Mouse (Mus musculus): Measurements from ENCODE around the gene Trio. TPM values are rescaled to one million over a fixed set of nuclear protein-coding genes. Genes with fewer than 3 reads are reported as not detected.

The Trio gene
- total RNA-seq, 1 experiment from 2014 or later, result 24.6 TPM

DNA sequence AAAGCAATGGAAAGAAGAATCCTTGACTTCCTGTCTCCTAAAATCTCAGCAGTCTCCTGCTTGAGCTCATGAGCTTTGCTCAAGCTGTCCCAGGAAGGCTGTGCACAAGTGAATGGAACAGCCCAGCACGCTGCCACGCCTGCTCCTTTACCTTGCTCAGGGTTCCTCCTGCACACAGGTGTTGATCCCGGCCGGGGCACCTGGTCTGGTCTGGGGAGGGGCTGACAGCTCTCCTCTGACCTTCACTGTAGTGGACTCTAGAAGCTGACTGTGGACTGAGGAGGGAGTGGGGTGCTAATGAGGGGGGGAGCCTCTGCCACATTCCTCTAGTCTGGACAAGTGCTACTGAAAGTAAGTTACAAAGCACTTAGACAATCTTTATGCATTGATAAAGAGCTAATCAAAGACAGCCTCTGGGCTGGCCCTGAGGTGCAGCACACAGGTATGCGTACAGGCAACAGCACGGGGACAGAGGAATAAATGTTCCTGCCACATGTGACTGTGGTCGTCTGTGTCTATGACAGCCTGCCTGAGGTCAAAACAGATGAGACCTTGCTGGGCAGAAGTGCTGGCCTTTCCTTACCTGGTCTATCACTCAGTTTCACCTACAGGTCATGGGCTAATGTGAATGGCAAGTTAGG, 167.3 kb downstream of the Trio start:
- ATAC-seq (replicated peaks in 1 of 2; ENCODE audit: insufficient read depth in 1 of 2, low FRiP score in 2 of 2, low TSS enrichment in 1 of 2, low read depth in 1 of 2, poor library complexity in 2 of 2, severe bottlenecking in 2 of 2), result no peak

DNA sequence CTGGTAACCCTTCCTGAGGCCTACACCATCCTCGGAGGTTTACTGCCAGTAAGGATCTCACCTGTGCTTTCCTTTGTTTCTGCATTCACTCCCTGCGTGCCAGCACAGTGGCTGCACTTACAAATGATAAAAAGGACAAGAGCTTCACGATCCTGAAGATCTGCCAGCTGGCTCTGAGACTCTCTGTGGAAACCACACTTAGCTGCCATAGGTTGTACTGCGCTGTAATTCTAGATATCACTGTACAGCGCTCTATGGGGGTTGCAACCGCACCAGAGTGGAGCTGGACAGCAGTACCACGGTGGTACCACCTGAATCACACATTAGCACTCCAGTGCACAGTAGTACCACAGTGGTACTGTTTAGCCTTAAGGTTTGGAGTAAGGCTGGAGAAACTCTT, 168.4 kb downstream of the Trio start:
- ATAC-seq (replicated peaks in 1 of 2; ENCODE audit: insufficient read depth in 1 of 2, low FRiP score in 2 of 2, low TSS enrichment in 1 of 2, low read depth in 1 of 2, poor library complexity in 2 of 2, severe bottlenecking in 2 of 2), result no peak

DNA sequence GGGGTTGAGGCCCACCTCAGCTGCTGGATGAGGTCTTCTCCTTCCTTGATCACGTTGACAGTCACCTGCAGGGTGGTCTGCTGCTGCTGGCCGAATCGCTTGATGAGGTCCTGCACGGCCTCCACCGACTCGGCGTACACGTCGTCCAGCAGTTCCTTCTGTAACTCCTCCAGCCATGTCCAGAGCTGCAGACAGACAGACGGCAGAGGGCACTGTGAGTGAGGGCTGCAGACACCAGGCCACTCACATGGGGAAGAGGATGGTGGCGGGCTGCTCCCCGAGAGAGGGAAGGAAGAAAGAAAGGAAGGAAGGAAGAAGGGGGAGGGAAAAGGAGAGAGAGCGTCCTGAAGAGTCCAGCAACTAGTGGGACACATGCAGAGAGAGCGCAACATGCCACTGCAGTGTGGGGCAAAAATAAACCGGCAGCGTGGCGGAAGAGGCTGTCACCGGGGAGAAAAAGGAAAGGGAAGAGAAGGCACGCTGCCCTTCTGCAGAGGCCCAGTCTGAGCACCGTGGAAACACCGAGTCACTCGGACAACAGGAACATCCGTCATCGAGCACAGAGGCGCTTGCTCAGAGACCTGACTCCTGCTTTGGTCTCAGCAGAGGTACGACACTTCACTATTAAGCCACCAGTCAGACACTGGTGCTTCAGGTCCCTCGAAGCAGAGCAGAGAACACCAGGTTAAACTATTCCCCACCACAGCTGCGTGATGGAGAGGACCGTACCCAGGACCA, 169.4 kb downstream of the Trio start:
- ATAC-seq (replicated peaks in 1 of 2; ENCODE audit: insufficient read depth in 1 of 2, low FRiP score in 2 of 2, low TSS enrichment in 1 of 2, low read depth in 1 of 2, poor library complexity in 2 of 2, severe bottlenecking in 2 of 2), result peak; percentile 70 to 82

DNA sequence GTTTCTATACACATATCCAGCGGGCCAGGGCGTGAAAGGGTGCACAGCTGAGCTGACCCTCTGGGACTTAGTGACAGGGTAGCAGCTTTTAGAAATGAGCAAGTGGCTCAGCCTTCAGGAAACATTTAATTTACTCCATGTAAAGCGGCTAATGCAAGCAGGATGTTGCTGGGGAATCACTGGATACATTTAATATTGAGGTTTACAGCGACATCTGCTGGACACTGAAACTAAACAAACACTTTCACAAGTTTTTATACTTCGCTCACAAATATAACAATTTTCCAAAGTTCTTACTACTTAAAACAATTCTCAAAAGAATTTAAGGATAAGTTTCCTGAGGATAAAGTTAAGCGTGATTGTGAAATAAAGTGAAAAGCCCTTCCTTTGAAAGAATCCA, 174.3 kb downstream of the Trio start:
- no peak for ATAC-seq (replicated peaks in 1 of 2; ENCODE audit: insufficient read depth in 1 of 2, low FRiP score in 2 of 2, low TSS enrichment in 1 of 2, low read depth in 1 of 2, poor library complexity in 2 of 2, severe bottlenecking in 2 of 2)

DNA sequence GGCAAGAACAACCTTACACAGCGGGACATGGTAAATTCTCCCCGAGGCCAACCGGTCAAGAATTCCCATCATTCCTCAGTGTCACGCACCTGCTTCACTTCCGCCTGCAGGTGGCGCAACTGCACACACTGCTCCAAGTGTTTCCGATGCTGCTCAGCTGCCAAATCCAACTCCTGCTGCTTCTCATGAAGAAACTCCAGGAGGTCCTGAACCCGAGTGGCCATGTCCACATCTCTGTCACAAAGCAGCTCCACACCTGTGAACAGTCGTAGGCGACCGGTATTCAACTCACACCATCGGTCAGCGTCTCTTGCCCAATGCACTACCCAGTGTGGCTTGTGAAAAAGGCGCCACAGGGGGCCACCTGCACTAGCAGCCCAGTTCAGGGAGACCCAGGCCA, 174.7 kb downstream of the Trio start:
- ATAC-seq (replicated peaks in 1 of 2; ENCODE audit: insufficient read depth in 1 of 2, low FRiP score in 2 of 2, low TSS enrichment in 1 of 2, low read depth in 1 of 2, poor library complexity in 2 of 2, severe bottlenecking in 2 of 2), result no peak

DNA sequence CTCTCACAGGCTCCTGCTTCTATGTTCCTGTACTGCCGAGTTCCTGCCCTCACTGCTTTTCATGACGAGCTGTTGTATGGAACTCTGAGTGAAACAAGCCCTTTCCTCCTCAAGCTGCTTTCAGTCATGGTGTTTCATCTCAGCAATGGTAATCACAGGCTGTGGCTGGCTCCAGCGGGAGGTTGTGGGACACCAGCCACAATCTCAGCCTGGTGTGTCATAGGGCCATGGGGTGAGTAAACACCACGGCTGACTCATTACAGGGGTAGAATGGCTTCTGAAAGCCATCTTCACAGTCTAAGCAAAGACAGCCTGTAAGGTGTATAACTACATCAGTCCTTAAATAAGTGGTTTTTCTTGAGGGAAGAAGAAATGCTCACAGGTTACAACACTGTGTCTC, 175.7 kb downstream of the Trio start:
- no peak for ATAC-seq (replicated peaks in 1 of 2; ENCODE audit: insufficient read depth in 1 of 2, low FRiP score in 2 of 2, low TSS enrichment in 1 of 2, low read depth in 1 of 2, poor library complexity in 2 of 2, severe bottlenecking in 2 of 2)

DNA sequence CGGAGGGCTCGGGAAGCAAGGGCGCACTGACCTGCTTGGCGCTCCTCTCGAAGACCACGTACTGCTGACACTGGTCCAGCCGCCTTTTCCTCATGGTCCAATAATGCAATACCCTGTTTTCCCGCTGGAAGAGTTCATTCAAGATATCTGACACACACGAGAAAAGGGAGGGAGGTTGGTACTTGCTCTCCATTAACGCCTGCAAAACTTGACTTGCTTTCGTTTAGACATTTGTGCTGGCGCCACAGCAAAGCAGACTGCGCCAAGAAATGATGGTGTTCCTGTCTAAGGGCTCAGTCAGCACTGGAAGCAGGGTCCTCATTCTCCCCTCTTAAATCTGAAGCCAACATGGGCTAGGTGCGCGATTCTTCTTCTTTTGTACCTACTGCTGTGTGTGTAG, 184.0 kb downstream of the Trio start:
- no peak for ATAC-seq (replicated peaks in 1 of 2; ENCODE audit: insufficient read depth in 1 of 2, low FRiP score in 2 of 2, low TSS enrichment in 1 of 2, low read depth in 1 of 2, poor library complexity in 2 of 2, severe bottlenecking in 2 of 2)

DNA sequence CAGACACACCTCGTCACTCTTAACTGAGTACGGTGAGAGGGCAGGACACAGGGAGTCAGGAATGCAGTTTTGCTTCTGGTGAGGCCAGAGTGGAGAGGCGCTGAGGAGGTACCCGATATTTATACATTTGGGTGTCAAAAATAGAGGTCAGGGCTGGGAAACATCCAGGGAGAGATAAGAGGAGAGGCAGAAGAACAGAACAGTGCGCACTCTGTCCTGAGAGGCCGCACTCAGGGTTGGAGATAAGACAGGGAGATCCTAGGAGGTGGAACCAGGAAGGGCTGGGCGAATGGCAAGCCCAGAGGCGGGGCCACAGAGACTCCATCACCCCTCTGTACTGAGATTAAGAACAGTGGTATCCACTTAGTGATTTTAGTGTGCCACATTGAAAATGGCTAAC, 185.1 kb downstream of the Trio start:
- no peak; a peak in 1 of 4 replicates for ATAC-seq (replicated peaks in 1 of 2; ENCODE audit: insufficient read depth in 1 of 2, low FRiP score in 2 of 2, low TSS enrichment in 1 of 2, low read depth in 1 of 2, poor library complexity in 2 of 2, severe bottlenecking in 2 of 2)

DNA sequence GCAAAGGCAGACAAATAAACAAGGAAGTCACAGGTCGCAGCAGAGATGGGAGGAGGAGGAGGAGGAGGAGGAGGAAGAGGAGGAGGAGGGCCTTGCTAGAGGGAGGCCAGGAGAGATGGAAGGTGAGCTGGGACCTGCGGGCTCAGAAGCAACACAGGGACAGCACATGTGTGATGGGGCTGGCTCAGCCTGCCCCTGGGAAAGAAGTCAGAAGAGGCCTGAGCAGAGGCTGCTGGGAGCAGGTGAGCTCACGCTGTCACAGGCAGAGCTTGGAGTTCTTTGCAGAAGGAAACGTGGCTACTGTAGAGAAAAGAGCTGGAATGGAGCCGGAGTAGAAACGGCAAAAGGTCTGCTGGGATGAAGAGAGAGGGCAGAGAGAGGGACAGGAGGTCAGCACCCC, 185.5 kb downstream of the Trio start:
- no peak for ATAC-seq (replicated peaks in 1 of 2; ENCODE audit: insufficient read depth in 1 of 2, low FRiP score in 2 of 2, low TSS enrichment in 1 of 2, low read depth in 1 of 2, poor library complexity in 2 of 2, severe bottlenecking in 2 of 2)

DNA sequence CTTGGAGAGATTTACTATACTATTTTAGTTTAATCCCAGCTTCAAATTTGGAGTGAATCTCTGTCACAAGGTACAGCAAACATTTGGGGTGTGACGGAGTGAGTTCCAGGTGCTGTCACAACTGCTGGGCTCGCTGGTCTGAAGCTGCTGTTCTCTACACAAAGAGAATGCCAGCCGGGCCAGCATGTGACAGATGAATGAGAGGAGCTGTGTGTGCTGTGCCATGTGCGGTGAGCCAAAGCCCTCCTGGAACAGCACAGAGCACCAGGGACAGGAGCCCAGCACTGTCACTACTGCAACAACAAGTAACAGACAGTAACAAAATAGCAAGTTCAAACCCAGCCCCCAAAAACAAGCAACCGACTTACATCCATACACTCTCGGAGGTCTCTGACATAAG, 194.0 kb downstream of the Trio start:
- no peak for ATAC-seq (replicated peaks in 1 of 2; ENCODE audit: insufficient read depth in 1 of 2, low FRiP score in 2 of 2, low TSS enrichment in 1 of 2, low read depth in 1 of 2, poor library complexity in 2 of 2, severe bottlenecking in 2 of 2)

DNA sequence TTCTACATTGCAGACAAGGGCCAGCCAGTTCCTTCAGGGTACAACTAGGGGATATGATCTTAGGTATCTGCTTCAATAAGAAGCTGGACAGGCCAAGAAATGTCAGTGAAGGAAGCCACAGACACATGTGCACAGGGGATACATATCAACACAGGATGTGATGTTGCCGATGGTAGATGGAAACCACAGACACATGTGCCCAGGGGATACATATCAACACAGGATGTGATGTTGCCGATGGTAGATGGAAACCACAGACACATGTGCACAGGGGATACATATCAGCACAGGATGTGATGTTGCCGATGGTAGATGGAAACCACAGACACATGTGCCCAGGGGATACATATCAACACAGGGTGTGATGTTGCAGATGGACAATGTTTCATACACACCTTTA, 197.8 kb downstream of the Trio start:
- ATAC-seq (replicated peaks in 1 of 2; ENCODE audit: insufficient read depth in 1 of 2, low FRiP score in 2 of 2, low TSS enrichment in 1 of 2, low read depth in 1 of 2, poor library complexity in 2 of 2, severe bottlenecking in 2 of 2), result peak; percentile 97 to 99

DNA sequence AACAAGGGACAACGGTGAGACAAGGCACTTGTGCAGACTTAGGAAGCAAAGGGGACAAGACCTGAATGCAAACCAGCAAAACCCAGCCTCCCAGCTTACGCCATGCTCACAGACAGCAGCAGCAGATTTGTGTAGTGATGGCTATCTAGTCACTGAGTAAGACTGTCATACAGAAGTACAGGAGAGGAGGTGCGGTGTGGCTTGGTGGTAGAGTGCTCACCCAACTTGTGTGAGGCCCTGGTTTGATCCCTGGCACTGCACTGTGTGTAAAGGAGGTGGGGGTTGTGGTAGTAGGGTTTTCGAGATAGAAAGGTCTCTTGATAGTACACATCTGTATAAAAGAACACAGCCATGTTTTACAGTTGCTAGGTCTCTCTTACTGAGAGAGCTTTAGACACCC, 198.8 kb downstream of the Trio start:
- no peak for ATAC-seq (replicated peaks in 1 of 2; ENCODE audit: insufficient read depth in 1 of 2, low FRiP score in 2 of 2, low TSS enrichment in 1 of 2, low read depth in 1 of 2, poor library complexity in 2 of 2, severe bottlenecking in 2 of 2)

DNA sequence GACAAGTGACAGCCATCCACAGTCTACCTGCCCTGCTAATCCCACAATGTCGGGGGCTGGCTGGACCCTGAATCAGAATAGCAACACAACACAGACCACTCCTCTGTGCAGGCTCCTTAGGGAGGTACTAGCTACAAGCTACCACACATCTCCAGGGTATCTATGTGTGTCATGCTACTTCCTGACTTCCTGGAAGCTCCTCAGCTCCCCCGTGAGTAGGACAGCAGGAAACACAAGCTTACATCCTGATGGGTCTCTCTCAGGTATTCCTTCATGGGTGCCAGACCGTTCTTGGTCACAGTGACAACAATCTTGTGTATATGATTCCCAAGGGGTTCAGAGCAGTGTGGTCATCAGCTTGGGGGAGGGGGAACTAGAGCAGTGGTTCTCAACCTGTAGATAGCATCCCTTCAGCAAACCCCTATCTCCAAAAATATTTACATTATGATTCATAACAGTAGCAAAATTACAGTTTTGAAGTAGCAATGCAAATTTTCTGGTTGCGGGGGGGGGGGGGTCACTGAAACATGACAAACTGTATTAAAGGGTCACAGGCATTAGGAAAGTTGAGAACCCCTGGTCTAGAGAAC, 199.5 kb downstream of the Trio start:
- ATAC-seq (replicated peaks in 1 of 2; ENCODE audit: insufficient read depth in 1 of 2, low FRiP score in 2 of 2, low TSS enrichment in 1 of 2, low read depth in 1 of 2, poor library complexity in 2 of 2, severe bottlenecking in 2 of 2), result no peak

DNA sequence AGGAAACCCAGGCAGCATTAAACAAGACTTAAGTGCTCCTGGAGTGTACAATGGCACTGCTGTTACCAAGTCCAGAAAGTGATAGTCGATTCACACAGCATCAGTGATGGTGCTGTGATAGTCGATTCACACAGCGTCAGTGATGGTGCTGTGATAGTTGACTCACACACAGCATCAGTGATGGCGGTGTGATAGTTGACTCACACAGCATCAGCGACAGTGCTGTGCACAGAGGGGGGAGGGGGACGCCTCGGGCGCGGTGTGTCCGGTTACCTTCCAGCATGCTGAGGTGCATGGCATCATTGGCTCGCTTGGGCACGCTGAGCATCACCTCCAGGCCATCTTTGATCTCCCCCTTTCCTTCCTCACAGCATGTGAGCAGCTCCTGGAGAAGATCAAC, 200.3 kb downstream of the Trio start:
- no peak for ATAC-seq (replicated peaks in 1 of 2; ENCODE audit: insufficient read depth in 1 of 2, low FRiP score in 2 of 2, low TSS enrichment in 1 of 2, low read depth in 1 of 2, poor library complexity in 2 of 2, severe bottlenecking in 2 of 2)

DNA sequence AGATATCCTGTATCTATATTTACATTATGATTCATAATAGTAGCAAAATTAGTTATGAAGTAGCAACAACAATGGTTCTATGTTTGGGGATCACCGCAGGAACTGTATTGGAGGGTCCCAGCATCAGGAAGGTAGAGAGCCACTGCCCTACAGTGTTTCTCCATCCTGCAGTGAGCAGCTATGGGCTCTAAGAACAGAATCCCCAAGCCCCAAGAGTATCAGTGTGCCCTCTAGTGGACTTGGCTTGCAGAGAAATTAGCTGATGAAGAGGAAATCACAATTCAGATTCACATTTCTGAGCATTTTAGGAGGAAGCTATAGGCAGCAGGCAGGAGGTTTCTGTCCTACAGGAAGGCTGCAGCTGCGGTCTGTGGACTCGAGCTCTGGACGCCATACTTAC, 202.1 kb downstream of the Trio start:
- ATAC-seq (replicated peaks in 1 of 2; ENCODE audit: insufficient read depth in 1 of 2, low FRiP score in 2 of 2, low TSS enrichment in 1 of 2, low read depth in 1 of 2, poor library complexity in 2 of 2, severe bottlenecking in 2 of 2), result no peak

DNA sequence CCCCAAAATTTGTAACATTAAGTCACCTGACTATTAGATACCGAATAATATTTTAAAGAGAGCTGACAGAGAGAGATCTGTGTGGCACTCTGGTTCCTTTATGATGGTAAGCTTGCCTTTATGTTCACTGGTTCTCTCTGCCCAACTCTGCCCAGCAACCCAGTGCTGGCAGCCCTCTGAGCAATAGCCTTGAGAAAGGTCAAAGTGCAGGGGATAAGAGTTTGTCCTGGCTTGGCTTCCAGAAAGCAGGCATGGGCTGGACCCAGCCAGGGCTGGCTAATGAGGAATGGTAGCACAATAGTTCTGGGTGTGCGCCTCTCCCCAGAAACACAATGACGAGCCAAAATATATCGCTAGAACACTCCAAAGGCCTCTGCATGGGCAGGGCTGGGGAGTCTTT, 203.2 kb downstream of the Trio start:
- ATAC-seq (replicated peaks in 1 of 2; ENCODE audit: insufficient read depth in 1 of 2, low FRiP score in 2 of 2, low TSS enrichment in 1 of 2, low read depth in 1 of 2, poor library complexity in 2 of 2, severe bottlenecking in 2 of 2), result no peak

DNA sequence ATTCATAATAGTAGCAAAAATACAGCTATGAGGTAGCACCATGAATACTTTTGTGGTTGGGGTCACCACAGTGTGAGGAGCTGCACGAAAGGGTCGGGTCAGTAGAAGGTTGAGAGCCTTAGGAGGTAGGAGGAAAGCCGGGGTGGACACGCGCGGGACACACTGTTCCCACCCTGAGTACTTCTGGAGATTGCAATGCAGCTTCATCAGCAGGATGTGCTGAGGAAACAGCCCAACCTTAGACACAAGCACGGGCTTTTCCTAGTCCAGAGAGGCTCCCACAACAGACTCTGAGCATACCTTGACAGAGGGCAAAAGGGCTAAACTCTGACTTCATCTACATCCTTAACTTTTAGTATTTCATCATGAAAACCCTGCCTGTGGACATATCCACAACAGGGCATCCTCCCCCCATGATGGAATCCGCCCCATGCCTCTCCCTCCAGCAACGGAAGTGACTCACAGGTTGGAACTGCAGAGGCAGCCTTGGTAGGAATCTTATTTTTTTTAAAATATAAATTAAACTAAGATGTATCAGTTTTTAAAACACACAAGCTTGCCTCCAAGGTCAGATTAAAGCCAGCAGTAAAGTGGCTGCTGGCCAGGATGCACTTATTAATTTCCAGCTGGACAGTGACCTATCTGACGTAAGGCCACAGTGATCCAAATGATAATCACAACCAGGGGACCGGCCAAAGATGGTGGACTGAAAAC, 203.8 kb downstream of the Trio start:
- ATAC-seq (replicated peaks in 1 of 2; ENCODE audit: insufficient read depth in 1 of 2, low FRiP score in 2 of 2, low TSS enrichment in 1 of 2, low read depth in 1 of 2, poor library complexity in 2 of 2, severe bottlenecking in 2 of 2), result no peak

DNA sequence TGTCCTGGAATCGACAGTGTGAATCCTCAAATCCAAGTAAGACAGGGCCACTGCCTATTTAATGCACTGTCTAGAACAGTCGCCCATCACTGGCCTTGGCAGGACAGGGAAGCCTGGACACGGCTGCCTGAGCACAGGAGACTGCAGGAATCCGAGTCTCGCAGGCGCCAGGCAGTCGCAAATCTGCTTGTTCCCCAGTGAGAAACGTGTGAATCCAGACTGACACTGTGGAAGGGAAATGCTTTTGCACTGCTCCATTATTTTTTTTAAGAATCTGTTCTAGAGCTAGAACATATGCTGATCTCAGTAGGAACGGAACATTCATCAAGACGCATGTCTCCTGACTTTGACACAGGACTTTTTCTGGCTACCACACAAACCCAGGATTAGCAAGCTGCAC, 208.6 kb downstream of the Trio start:
- no peak for ATAC-seq (replicated peaks in 1 of 2; ENCODE audit: insufficient read depth in 1 of 2, low FRiP score in 2 of 2, low TSS enrichment in 1 of 2, low read depth in 1 of 2, poor library complexity in 2 of 2, severe bottlenecking in 2 of 2)
